In genomic region chr10:99451639-99452417, GRCm38 (mm10) we compare ENCODE assay signal across 10 mouse cellular contexts.
A peak's percentile ranks its signal among the peaks of the same experiment; 100 is the strongest.
DNase-seq lines count a peak whose midpoint lies in the region; ATAC-seq and TF ChIP-seq lines count a peak whose summit lies in the region.
"Had no signal": no experiment of that assay in that cellular context is flagged by ENCODE, and none has a peak within 500 bp of the region (broad histone marks: within the 10 kb centered on the region; RNA-seq: fewer than 3 reads in every experiment).

No protein-coding gene starts in this region.

- peaks cover 7% of the 10 kb centered on the region for H3K4me1 ChIP-seq in forebrain, embryonic 14.5 days (ENCODE audit: control insufficient read depth, insufficient read depth, low read length)
- peaks cover 15% of the 10 kb centered on the region for H3K4me1 ChIP-seq in midbrain, embryonic 12.5 days

- no peaks in the 10 kb centered on the region for H3K27me3 ChIP-seq in forebrain, embryonic 14.5 days (replicated peaks; ENCODE audit: control insufficient read depth, insufficient read depth, low read length)
- no peaks in the 10 kb centered on the region for H3K27me3 ChIP-seq in midbrain, embryonic 12.5 days

- peak overlapping the region; percentile 56 for H3K27ac ChIP-seq in layer of hippocampus, adult 2 months
- H3K27ac ChIP-seq in forebrain, embryonic 14.5 days (ENCODE audit: low read depth, low read length) = no peak overlapping the region
- peak overlapping the region; percentile 60; the same call in 1 of the 2 replicates for H3K27ac ChIP-seq in midbrain, embryonic 12.5 days (replicated peaks)

- no peaks in the 10 kb centered on the region for H3K36me3 ChIP-seq in forebrain, embryonic 14.5 days (ENCODE audit: control insufficient read depth, insufficient read depth, low read length)
- H3K36me3 ChIP-seq in midbrain, embryonic 12.5 days = no peaks in the 10 kb centered on the region

- no peak overlapping the region for H3K4me3 ChIP-seq in layer of hippocampus, adult 2 months
- H3K4me3 ChIP-seq in forebrain, embryonic 14.5 days (ENCODE audit: low read depth, low read length) = no peak overlapping the region
- H3K4me3 ChIP-seq in midbrain, embryonic 12.5 days = no peak overlapping the region

- H3K4me2 ChIP-seq in forebrain, embryonic 14.5 days (ENCODE audit: low read length) = no peak overlapping the region
- H3K4me2 ChIP-seq in midbrain, embryonic 12.5 days (replicated peaks) = no peak overlapping the region
- H3K4me2 ChIP-seq: liver, embryonic 11.5 days had no signal

- 0 out of 2 replicates have a peak, but pooled peaks have one; percentile 19 for ATAC-seq in forebrain, embryonic 14.5 days
- peak; percentile 31; the same call in 1 of the 2 replicates for ATAC-seq in midbrain, embryonic 12.5 days (ENCODE audit: low FRiP score, low read depth)

- no peak overlapping the region for H3K9ac ChIP-seq in forebrain, embryonic 14.5 days (ENCODE audit: low read length)
- no peak overlapping the region for H3K9ac ChIP-seq in midbrain, embryonic 12.5 days (replicated peaks)

- no peaks in the 10 kb centered on the region for H3K9me3 ChIP-seq in forebrain, embryonic 14.5 days (replicated peaks; ENCODE audit: control insufficient read depth, low read length)
- H3K9me3 ChIP-seq in midbrain, embryonic 12.5 days = no peaks in the 10 kb centered on the region

- DNase-seq in layer of hippocampus, adult 2 months (ENCODE audit: low spot score in 2 of 2) = no peak
- no peak for DNase-seq in layer of hippocampus, adult 18-20 months (ENCODE audit: low spot score in 2 of 2)
- DNase-seq in forebrain, embryonic 14.5 days (ENCODE audit: low spot score) = peak; percentile 24
- no peak for DNase-seq in right cerebral cortex, postnatal 36 days (ENCODE audit: low spot score in 2 of 2)
- DNase-seq in right cerebral cortex, postnatal 14 days = no peak
- DNase-seq in ovary, postnatal 10 days (ENCODE audit: low spot score) = no peak
- DNase-seq: cerebellum, adult 9-10 months; heart, postnatal 4 days had no signal

- no peak for TF ChIP-seq CTCF in layer of hippocampus, adult 2 months (conservative IDR thresholded peaks at IDR 0.05)

- 10% methylated on average over 10 of the region's 10 CpGs for WGBS in forebrain, embryonic 14.5 days
- 12% methylated on average over 10 of the region's 10 CpGs for WGBS in midbrain, embryonic 12.5 days
